Mouse (Mus musculus): Measurements from ENCODE around the gene G6pc2.

G6pc2 gene

GRCm38 (mm10) chr2:69239315-69239714, 28.4 kb downstream of the G6pc2 start:
- DNase-seq (ENCODE audit: low spot score): no peak

- peak; percentile 3 for DNase-seq (ENCODE audit: low spot score)
These were observed 34.1 kb downstream of the G6pc2 start for GRCm38 (mm10) chr2:69244924-69245323.

GRCm38 (mm10) chr2:69247081-69247480, 36.2 kb downstream of the G6pc2 start:
- no peak for DNase-seq (ENCODE audit: low spot score)

- peak; percentile 12 for DNase-seq (ENCODE audit: low spot score)
These were observed 37.4 kb downstream of the G6pc2 start for GRCm38 (mm10) chr2:69248221-69248755.

GRCm38 (mm10) chr2:69264069-69264618, 53.3 kb downstream of the G6pc2 start:
- DNase-seq (ENCODE audit: low spot score): peak; percentile 18

- DNase-seq (ENCODE audit: low spot score): peak; percentile 75
These were observed 65.0 kb downstream of the G6pc2 start for GRCm38 (mm10) chr2:69275875-69276274.

Measured in embryo, embryonic 10.5 days (tissue).